Mouse (Mus musculus): ENCODE data around the gene 9930104L06Rik. TPM values are rescaled to one million over a fixed set of nuclear protein-coding genes. Genes with fewer than 3 reads are reported as not detected.

9930104L06Rik gene
- polyA plus RNA-seq (2016; fragmentation: Nextera tagmentation; extraction: Ambion mirVana): 16.5 and 18.6 TPM in 2 replicates

- Histone ChIP-seq H3K36me3 (peaks cover 22% of the 10 kb centered on the region; the same call in 1 of the 2 replicates), H3K4me2 (replicated peaks) (peak within 1 kb of the TSS; percentile 90), H3K27me3 (replicated peaks) (no peaks in the 10 kb centered on the region), H3K9ac (peak within 1 kb of the TSS; percentile 71), H3K4me1 (peaks cover 18% of the 10 kb centered on the region), H3K9me3 (no peaks in the 10 kb centered on the region), H3K27ac (no peak within 1 kb of the TSS), H3K4me3 (peak within 1 kb of the TSS; percentile 80)
- peak; percentile 99 for ATAC-seq (ENCODE audit: low FRiP score, low read depth)
- under 1% methylated on average over 52 of the region's 52 CpGs for WGBS
Observed at GRCm38 (mm10) chr4:124936613-124937471, at the start of gene 9930104L06Rik. TSS of gene 9930104L06Rik (plus strand) at chr4:124937048.

- no peak overlapping the region for H3K4me3 ChIP-seq
- no peak for ATAC-seq (ENCODE audit: low FRiP score, low read depth)
- 70% methylated on average over 7 of the region's 7 CpGs for WGBS
- no peak overlapping the region for H3K9ac ChIP-seq
- peaks cover 44% of the 10 kb centered on the region for H3K27me3 ChIP-seq (replicated peaks)
- no peaks in the 10 kb centered on the region for H3K4me1 ChIP-seq
- H3K9me3 ChIP-seq: no peaks in the 10 kb centered on the region
- H3K36me3 ChIP-seq: no peaks in the 10 kb centered on the region
- no peak overlapping the region for H3K27ac ChIP-seq
- no peak overlapping the region for H3K4me2 ChIP-seq (replicated peaks)
Observed at GRCm38 (mm10) chr4:124888702-124889101, 48.1 kb upstream of the 9930104L06Rik start.

GRCm38 (mm10) chr4:124889935-124890334, 46.9 kb upstream of the 9930104L06Rik start:
- Histone ChIP-seq H3K4me1 (peaks cover 9% of the 10 kb centered on the region), H3K4me2 (replicated peaks) (no peak overlapping the region), H3K36me3 (no peaks in the 10 kb centered on the region), H3K9ac (no peak overlapping the region), H3K27me3 (replicated peaks) (peaks cover 47% of the 10 kb centered on the region), H3K9me3 (no peaks in the 10 kb centered on the region), H3K27ac (no peak overlapping the region), H3K4me3 (no peak overlapping the region)
- WGBS: 88% methylated on average over 2 of the region's 2 CpGs
- ATAC-seq (ENCODE audit: low FRiP score, low read depth): no peak

- H3K4me3 ChIP-seq: no peak overlapping the region
- no peak overlapping the region for H3K4me2 ChIP-seq (replicated peaks)
- H3K36me3 ChIP-seq: no peaks in the 10 kb centered on the region
- peaks cover 50% of the 10 kb centered on the region for H3K27me3 ChIP-seq (replicated peaks)
- peaks cover 13% of the 10 kb centered on the region for H3K4me1 ChIP-seq
- H3K9me3 ChIP-seq: no peaks in the 10 kb centered on the region
- WGBS: 66% methylated on average over 5 of the region's 5 CpGs
- no peak overlapping the region for H3K9ac ChIP-seq
- H3K27ac ChIP-seq: no peak overlapping the region
- ATAC-seq (ENCODE audit: low FRiP score, low read depth): no peak
Observed at GRCm38 (mm10) chr4:124890831-124891230, 46.0 kb upstream of the 9930104L06Rik start.

- WGBS: 22% methylated on average over 6 of the region's 6 CpGs
- peaks cover 51% of the 10 kb centered on the region for H3K27me3 ChIP-seq (replicated peaks)
- H3K9ac ChIP-seq: no peak overlapping the region
Observed at GRCm38 (mm10) chr4:124893769-124894168, 43.1 kb upstream of the 9930104L06Rik start.

GRCm38 (mm10) chr4:124894508-124895428, 42.1 kb upstream of the 9930104L06Rik start:
- H3K27ac ChIP-seq: no peak overlapping the region
- peak overlapping the region; percentile 42 for H3K4me3 ChIP-seq
- peaks cover 54% of the 10 kb centered on the region for H3K27me3 ChIP-seq (replicated peaks)
- H3K4me1 ChIP-seq: peaks cover 23% of the 10 kb centered on the region
- H3K9ac ChIP-seq: peak overlapping the region; percentile 48
- H3K36me3 ChIP-seq: no peaks in the 10 kb centered on the region
- WGBS: 1% methylated on average over 83 of the region's 83 CpGs
- peak overlapping the region; percentile 73 for H3K4me2 ChIP-seq (replicated peaks)
- peak; percentile 67 for ATAC-seq (ENCODE audit: low FRiP score, low read depth)
- no peaks in the 10 kb centered on the region for H3K9me3 ChIP-seq

More at GRCm38 (mm10) chr4:124893769-124894168, 43.1 kb upstream of the 9930104L06Rik start:
- Histone ChIP-seq H3K27ac (no peak overlapping the region), H3K9me3 (no peaks in the 10 kb centered on the region), H3K36me3 (no peaks in the 10 kb centered on the region), H3K4me1 (peaks cover 19% of the 10 kb centered on the region), H3K4me3 (no peak overlapping the region), H3K4me2 (replicated peaks) (peak overlapping the region; percentile 73)
- ATAC-seq (ENCODE audit: low FRiP score, low read depth): no peak

- Histone ChIP-seq H3K27me3 (replicated peaks) (peaks cover 35% of the 10 kb centered on the region), H3K9me3 (no peaks in the 10 kb centered on the region), H3K4me3 (no peak overlapping the region), H3K9ac (no peak overlapping the region), H3K4me2 (replicated peaks) (no peak overlapping the region), H3K36me3 (no peaks in the 10 kb centered on the region), H3K27ac (no peak overlapping the region), H3K4me1 (peaks cover 24% of the 10 kb centered on the region)
- WGBS: 18% methylated on average over 10 of the region's 10 CpGs
- ATAC-seq (ENCODE audit: low FRiP score, low read depth): no peak
Observed at GRCm38 (mm10) chr4:124898428-124898827, 38.4 kb upstream of the 9930104L06Rik start.

GRCm38 (mm10) chr4:124899906-124900305, 36.9 kb upstream of the 9930104L06Rik start:
- Histone ChIP-seq H3K4me2 (replicated peaks) (no peak overlapping the region), H3K4me3 (no peak overlapping the region), H3K4me1 (peaks cover 15% of the 10 kb centered on the region), H3K9me3 (no peaks in the 10 kb centered on the region), H3K27me3 (replicated peaks) (peaks cover 20% of the 10 kb centered on the region), H3K36me3 (no peaks in the 10 kb centered on the region), H3K9ac (no peak overlapping the region), H3K27ac (no peak overlapping the region)
- ATAC-seq (ENCODE audit: low FRiP score, low read depth): no peak
- WGBS: 70% methylated on average over 5 of the region's 5 CpGs

- WGBS: 70% methylated on average over 4 of the region's 4 CpGs
Observed at GRCm38 (mm10) chr4:124905417-124905816, 31.4 kb upstream of the 9930104L06Rik start.

GRCm38 (mm10) chr4:124905971-124906822, 30.7 kb upstream of the 9930104L06Rik start:
- no peaks in the 10 kb centered on the region for H3K36me3 ChIP-seq
- peak overlapping the region; percentile 53 for H3K4me2 ChIP-seq (replicated peaks)
- H3K4me1 ChIP-seq: peaks cover 15% of the 10 kb centered on the region
- H3K4me3 ChIP-seq: peak overlapping the region; percentile 5; the same call in 1 of the 2 replicates
- no peaks in the 10 kb centered on the region for H3K9me3 ChIP-seq
- H3K9ac ChIP-seq: peak overlapping the region; percentile 18
- H3K27me3 ChIP-seq (replicated peaks): no peaks in the 10 kb centered on the region
- 10% methylated on average over 21 of the region's 21 CpGs for WGBS
- peak overlapping the region; percentile 44; the same call in 1 of the 2 replicates for H3K27ac ChIP-seq
- peak; percentile 80 for ATAC-seq (ENCODE audit: low FRiP score, low read depth)

More at GRCm38 (mm10) chr4:124905417-124905816, 31.4 kb upstream of the 9930104L06Rik start:
- H3K9me3 ChIP-seq: no peaks in the 10 kb centered on the region
- H3K4me3 ChIP-seq: no peak overlapping the region
- peaks cover 15% of the 10 kb centered on the region for H3K4me1 ChIP-seq
- H3K36me3 ChIP-seq: no peaks in the 10 kb centered on the region
- no peaks in the 10 kb centered on the region for H3K27me3 ChIP-seq (replicated peaks)
- H3K27ac ChIP-seq: no peak overlapping the region
- H3K9ac ChIP-seq: no peak overlapping the region
- ATAC-seq (ENCODE audit: low FRiP score, low read depth): no peak
- H3K4me2 ChIP-seq (replicated peaks): no peak overlapping the region; the same call in 1 of the 2 replicates

- H3K27me3 ChIP-seq (replicated peaks): no peaks in the 10 kb centered on the region
- no peak for ATAC-seq (ENCODE audit: low FRiP score, low read depth)
- no peak overlapping the region for H3K4me2 ChIP-seq (replicated peaks)
- no peaks in the 10 kb centered on the region for H3K9me3 ChIP-seq
- 93% methylated on average over 5 of the region's 5 CpGs for WGBS
- H3K27ac ChIP-seq: no peak overlapping the region
- no peak overlapping the region for H3K9ac ChIP-seq
- H3K4me1 ChIP-seq: no peaks in the 10 kb centered on the region
- H3K4me3 ChIP-seq: no peak overlapping the region
- H3K36me3 ChIP-seq: peaks cover 57% of the 10 kb centered on the region
Observed at GRCm38 (mm10) chr4:124928102-124928501, 8.7 kb upstream of the 9930104L06Rik start.

Measured in neural tube, embryonic 12.5 days (tissue).